Mouse (Mus musculus): ENCODE data around the gene Pth1r.

- TF ChIP-seq CTCF (IDR thresholded peaks at IDR 0.05; ENCODE audit: low read depth) (no peak), EP300 (optimal IDR thresholded peaks at IDR 0.05) (no peak)
Observed at GRCm38 (mm10) chr9:110746238-110746637, 707 bp downstream of the Pth1r start.

Data from stomach, postnatal 0 days (tissue).